Mouse (Mus musculus): ENCODE data around the gene Ccr1l1.
A peak's percentile ranks its signal among the peaks of the same experiment; 100 is the strongest.
"Not testable (repeated sequence)": the region's sequence is repeated elsewhere in the genome, so short reads cannot be mapped to it uniquely, and the experiment has no call there.

Ccr1l1 gene

GRCm38 (mm10) chr9:123978308-123978707, at the start of gene Ccr1l1:
TSS of gene Ccr1l1 (minus strand) at chr9:123978408.
- no peak for DNase-seq (ENCODE audit: low read depth, low spot score)

DNA sequence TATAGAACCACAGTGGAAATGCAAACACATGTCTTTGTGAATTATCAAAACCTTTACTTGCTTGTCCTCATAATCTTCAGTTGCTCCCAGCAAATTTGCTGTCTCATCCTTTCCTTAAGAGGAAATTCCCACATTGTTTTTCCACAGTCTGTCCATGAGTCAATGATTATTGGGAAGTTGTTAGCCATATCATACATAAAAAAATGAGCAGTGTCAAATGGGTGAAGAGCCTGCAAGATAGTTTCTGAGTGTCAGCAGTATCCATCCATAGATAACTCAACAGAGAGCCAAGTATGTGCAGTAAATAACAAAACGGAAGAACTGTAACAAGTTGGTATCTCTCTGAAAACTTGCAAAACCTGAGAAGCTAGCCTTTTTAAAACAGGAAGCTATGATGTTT, 43.5 kb upstream of the Ccr1l1 start, which contains the start of gene Ccr3:
Gene Ccr3, plus strand, starts transcription at position 301 of the 400 bp plus-strand sequence.
- no peak for DNase-seq (ENCODE audit: low read depth, low spot score)

GRCm38 (mm10) chr9:124019887-124020286, 41.7 kb upstream of the Ccr1l1 start:
- no peak for DNase-seq (ENCODE audit: low read depth, low spot score)

DNA sequence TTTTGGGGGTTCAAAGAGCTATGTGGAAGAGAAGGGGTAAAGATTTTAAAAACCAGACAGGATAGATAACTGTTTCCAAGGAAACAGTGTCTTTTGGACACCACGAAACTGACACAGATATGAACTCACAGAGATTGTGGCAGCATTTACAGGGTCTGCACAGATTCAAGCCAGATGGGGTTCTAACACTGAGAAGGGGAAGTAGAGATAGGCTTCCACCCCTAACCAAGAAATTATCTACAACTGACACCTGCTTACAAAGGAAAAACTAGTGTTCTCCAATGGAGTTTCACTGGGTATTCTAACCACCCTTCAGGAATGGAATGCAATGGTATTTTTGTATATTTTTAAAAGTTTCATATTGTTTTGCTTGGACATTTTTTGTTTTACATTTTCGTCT, 37.8 kb upstream of the Ccr1l1 start:
- no peak for DNase-seq (ENCODE audit: low read depth, low spot score)

DNA sequence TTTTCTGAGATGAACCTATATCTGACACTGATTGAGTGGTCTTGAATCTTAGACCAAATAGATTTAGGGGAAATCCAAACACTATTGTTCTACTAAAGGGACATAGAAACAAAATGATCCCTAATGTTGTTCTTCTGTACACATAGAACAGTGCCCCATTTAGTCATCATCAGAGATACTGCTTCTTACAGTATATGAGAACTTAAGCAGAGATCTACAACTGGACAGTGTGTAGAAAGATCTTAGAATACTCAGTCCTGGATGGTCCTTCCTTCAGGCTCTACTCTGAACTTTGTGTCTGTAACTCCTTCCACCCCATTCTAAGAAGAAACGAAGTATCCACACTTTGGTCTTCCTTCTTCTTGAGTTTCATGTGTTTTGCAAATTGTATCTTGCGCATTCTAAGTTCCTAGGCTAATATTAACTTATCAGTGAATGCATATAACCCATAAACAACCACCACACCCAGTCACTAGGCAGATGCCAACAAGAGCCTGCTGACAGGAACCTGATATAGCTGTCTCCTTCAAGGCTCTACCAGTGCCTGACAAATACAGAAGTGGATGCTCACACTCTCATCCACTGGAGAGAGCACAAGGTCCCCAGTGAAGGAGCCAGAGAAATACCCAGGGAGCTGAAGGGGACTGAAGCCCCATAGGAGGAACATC, 36.9 kb upstream of the Ccr1l1 start:
- DNase-seq (ENCODE audit: low read depth, low spot score): no peak

GRCm38 (mm10) chr9:124013270-124013669, 35.1 kb upstream of the Ccr1l1 start:
- DNase-seq (ENCODE audit: low read depth, low spot score): no peak

DNA sequence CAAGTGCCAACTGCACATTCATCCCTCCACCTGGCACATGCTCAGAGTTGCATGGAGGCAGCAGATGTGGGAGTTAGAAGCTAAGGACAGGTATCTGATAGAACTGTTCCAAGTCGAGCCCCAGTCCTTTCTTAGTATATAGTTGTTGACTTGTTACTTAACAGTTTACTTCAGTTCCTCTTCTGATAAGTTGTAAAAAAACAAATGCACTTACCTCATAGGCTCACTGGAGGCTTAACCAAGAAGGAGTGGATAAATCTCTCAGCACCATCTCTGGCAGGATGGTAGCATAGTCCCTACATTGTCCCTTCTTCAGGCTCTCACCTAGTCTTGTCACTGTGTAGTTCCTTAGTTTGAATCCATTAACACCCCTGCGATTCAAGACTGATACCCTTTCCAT, 34.5 kb upstream of the Ccr1l1 start:
- no peak for DNase-seq (ENCODE audit: low read depth, low spot score)

DNA sequence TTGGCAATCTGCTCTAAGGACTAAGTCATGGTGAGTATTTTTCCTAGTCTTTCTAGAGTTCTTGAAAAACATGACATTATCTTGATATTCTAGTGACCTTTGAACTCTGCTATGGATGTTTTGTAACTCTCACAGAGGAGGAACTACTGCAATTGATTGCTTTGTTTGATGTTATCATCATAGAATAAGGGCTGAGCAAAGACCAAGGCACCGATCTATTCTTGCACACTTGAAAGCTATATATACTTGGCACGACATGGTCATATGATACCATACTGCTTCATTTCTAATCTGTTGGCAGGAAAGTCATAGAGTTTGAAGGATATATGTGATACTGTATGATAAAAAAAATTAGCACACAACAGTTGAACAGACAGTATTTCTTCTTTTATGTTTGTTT, 21.6 kb upstream of the Ccr1l1 start:
- no peak for DNase-seq (ENCODE audit: low read depth, low spot score)

DNA sequence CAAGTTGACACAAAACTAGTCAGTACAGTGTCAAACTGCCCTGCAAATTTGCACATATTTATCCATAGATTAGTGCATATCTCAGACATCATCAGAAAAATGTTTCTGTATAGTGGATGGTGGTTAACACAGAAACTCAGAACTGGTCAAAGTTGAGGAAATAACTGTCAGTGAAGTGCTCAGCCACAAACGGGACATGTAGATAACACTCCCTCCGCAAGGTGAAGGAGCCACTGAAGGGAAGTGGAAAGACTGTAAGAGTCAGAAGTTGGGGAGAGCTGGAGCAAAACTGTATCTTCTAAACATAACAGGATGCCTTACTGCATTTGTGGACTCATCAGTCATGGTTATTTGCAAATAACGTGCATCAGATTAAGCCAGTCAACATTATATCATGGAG, 19.5 kb upstream of the Ccr1l1 start:
- no peak for DNase-seq (ENCODE audit: low read depth, low spot score)

DNA sequence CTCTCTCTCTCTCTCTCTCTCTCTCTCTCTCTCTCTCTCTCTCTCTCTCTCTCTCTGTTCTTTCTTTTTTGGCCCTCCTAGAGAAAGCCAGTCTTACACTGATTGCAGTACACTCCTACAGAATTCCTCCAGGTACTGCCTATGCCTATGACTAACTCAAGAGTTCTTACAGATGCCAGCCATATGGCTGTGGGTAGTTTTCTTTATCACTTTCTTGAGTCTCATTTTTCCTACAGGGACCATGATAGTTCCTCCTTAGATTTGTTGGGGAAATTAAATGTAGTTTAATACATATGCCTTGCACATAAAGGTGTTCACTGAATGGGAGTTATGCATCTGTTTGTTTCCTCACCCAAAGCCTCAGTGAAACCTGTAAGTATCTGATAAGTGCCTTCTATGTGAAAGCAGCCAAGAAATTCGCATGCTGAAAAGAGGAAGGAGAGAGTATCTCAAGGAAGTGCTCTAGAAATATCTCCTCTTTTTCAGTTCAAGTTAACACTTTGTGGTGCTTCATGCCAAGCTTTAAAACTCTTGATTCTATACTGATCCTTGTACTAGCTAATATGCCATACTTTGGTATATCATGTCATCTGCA, 13.2 kb upstream of the Ccr1l1 start:
- DNase-seq (ENCODE audit: low read depth, low spot score): peak; percentile 81

DNA sequence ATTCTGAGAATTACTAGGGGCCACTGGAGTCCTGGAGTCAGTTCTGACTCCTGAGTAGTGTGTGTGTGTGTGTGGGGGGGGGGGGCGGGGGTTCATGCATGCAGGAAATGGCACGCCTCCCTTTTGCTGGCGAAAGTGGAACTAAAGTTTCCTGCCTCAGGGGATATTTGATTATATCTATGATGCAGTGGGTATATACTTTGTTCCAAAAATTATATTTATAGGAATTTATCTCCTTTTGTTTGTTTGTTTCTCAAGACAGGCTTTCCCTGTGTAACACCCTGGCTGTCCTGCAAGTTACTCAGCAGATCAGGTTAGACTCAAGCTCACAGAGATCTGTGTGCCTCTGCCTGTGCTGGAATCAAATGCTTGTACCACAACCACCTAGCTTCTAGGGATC, 11.5 kb upstream of the Ccr1l1 start:
- DNase-seq (ENCODE audit: low read depth, low spot score): no peak

- DNase-seq (ENCODE audit: low read depth, low spot score): peak; percentile 41
Observed at GRCm38 (mm10) chr9:123986217-123986616, 8.0 kb upstream of the Ccr1l1 start.

DNA sequence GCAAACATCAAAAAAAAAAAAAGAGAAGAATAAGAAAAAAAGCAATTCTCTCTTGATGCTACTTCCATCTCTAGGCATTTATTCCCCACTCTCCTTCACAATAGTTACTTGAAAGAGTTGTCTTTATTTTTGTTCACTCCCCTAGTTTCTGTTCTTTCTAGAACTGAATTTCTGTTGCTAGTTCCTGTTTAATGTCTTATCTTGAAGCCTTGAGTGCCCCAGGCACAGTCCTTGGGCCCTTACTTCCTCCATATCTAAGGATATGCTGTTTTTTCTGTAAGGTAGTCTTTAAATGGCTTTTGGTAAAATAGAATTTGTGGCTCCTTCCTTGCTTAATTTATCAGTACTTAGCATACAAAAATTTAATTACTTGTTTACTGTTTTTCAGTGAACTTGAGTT, 6.7 kb upstream of the Ccr1l1 start:
- no peak for DNase-seq (ENCODE audit: low read depth, low spot score)

DNA sequence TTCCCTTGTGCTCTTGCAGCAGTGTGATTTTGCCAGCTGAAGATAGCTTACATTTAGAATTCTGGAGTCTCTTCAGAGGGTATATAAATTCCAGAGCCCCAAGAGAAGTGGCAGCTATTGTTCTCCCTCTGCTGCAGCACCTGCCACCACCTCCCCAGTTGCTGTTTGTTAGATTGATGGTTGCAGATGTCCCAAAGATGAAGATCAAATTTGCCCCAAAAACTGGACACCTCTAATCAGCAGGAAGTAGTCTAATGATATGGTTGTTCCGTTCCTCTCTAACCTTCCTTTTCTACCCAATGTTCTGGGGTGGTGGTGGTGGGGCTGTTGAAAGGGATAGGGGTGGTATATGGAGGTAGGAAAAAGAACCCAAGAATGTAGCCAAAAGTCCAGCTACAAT, 4.5 kb upstream of the Ccr1l1 start:
- no peak for DNase-seq (ENCODE audit: low read depth, low spot score)

GRCm38 (mm10) chr9:123981909-123982308, 3.7 kb upstream of the Ccr1l1 start:
- no peak for DNase-seq (ENCODE audit: low read depth, low spot score)

GRCm38 (mm10) chr9:123980858-123981475, 2.8 kb upstream of the Ccr1l1 start:
- DNase-seq (ENCODE audit: low read depth, low spot score): not testable (repeated sequence)

DNA sequence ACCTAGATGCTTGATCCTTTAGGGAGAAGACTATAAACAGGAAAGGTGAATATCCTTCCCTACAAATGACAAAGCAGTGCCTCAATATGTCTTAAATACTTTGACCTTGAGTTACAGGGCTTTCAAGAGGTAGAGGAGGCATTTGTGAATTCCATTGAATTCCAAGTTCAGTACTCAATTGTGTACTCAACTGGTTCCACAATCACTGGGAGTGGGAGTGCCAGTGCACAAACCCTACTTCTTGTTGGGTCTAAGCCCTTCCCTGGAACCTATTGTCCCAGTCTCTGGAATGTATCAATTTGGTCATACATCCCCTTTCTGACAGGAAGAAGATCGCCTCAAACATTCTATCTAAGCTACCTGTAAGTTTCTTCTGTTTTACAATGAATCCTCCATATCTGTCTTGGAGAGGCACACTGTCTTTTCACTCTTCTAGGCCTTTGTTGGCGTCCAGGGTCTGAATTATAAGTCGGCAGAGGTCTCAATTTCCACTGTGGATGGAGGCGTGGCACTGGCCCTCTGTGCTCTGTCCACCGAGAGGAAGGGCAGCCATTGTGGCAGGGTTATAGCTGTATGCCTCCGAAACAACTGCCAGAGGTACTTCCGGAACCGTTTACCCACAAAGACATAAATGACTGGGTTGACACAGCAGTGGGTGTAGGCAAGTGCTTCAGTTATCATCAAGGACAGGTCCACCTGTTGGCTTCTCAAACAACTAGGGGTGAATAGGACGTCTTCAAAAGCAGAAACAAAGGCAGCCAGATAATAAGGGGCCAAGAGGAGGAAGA, 1.1 kb downstream of the Ccr1l1 start:
- no peak for DNase-seq (ENCODE audit: low read depth, low spot score)

- DNase-seq (ENCODE audit: low read depth, low spot score): no peak
Observed at GRCm38 (mm10) chr9:123975630-123976029, 2.6 kb downstream of the Ccr1l1 start.

DNA sequence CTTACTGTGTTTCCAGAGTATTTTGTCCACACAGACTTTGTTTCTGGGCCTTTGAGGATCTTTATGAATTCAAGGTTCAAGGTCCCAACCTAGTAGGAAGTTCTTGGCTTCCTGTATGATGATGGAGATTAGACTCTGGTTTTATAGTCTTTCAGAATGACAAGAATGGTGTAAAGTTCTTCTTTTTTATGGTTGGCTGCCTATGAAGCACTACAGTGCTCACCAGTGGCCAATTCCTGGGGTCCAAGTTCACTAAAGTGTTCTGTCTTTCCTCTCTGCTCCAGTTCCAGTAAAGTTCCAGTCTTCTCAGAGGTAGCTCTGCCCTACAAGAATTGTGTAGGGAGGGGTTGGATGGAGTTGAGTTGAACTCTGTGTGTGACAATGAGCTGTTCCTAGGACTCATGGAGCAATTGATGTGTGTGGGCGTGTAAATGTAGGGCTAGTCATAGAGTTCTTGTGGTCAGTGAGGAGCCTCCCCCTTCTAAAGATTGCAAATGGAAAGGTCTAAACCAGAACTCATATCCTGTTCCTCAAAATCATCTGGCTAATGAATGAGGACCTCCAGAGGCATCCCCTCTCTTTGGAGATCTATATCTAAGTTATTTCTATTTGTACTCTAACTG, 9.8 kb downstream of the Ccr1l1 start, which contains the start of gene Ccr1:
Gene Ccr1, minus strand, starts transcription at position 403 of the 623 bp plus-strand sequence.
- DNase-seq (ENCODE audit: low read depth, low spot score): no peak

DNA sequence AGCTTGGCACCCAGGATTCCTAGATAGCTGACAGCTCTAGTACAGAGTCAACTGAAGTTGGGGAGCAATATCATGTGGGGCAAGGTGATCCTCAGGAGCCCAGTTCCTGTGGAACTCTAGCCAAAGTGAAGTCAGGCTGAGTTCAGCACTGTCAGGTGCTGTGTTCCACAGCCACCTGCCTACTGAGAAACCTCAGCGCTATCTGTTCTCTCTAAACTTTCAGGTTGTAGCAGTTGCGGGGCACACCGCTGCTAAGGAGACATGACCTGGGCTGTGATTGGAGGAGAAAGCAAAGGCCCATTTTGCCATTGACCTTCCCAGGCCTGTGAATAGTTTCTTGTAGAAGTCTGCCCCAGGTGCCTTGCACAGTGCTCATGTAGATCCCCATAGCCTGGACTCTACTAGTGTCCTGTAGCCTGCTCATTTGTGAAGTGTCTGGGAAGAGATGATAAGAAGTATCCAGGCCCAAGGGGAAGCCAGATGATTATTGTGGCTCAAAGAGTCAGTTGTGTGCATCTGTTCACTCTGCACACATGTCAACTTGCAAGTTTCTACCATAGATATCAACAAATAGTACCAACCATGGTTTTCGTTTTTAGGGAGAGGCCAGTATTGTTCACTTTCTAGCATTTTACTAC, 11.2 kb downstream of the Ccr1l1 start:
- DNase-seq (ENCODE audit: low read depth, low spot score): not testable (repeated sequence)

- no peak for DNase-seq (ENCODE audit: low read depth, low spot score)
Observed at GRCm38 (mm10) chr9:123964776-123965175, 13.4 kb downstream of the Ccr1l1 start.

Data from brain, adult 2 months (tissue).